Mouse (Mus musculus) megakaryocyte, embryonic 14.5 days (primary cell): ENCODE measurements around the gene Whrn.

Experiments
- FLI1 ChIP-seq: IDR thresholded peaks from 2 replicates; pipeline ENCODE4 v1.6.1; 2012; ENCODE audit warnings: low read length, inconsistent platforms, mixed read lengths
- GATA1 ChIP-seq: IDR thresholded peaks from 3 replicates; pipeline ENCODE4 v1.6.1; 2012; ENCODE audit warnings: mixed read lengths, low read length, inconsistent platforms, borderline replicate concordance

DNA sequence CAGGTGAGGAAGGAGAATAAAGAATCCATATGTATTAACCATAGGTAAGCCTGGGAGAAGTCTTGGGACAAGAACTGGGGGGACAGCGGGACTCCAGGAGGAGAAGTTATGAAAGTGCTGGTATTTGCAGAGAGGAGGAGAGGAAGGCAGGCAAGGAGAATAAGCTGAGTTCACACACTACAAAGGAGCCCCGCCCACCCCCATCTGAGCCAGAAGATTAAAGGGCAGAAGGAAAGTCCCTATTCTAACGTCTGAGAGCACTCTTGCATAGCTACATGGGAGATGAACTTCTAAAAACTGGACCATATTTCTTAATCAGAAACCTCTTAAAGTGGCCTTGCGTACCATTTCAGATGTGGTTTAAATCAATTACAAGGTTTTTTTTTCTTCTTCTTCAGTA lies 9.3 kb downstream of the Whrn start:
- TF ChIP-seq GATA1, result no peak
- TF ChIP-seq FLI1, result no peak
